Mouse (Mus musculus) spleen, adult 2 months (tissue): ENCODE results near the gene Zbtb20. TPM values are rescaled to one million over a fixed set of nuclear protein-coding genes. Genes with fewer than 3 reads are reported as not detected.

ENCODE experiments used
- DNase-seq, 2 experiments: peaks; one replicate each; pipeline versions ENCODE4 v3.0.0 to v3.0.0-alpha.2; 2012 to 2021; ENCODE audit warnings: low spot score in 2 of 2, low read depth in 1 of 2
- H3K27ac ChIP-seq: fragments of 200-500 bp; 2 replicates; pipeline ENCODE4 v1.5.1; 2012; ENCODE audit warnings: low read length, inconsistent platforms; ENCODE audit not compliant: insufficient read depth
- H3K27me3 ChIP-seq: fragments of 200-500 bp; 2 replicates; pipeline ENCODE4 v1.6.1; 2012; ENCODE audit warnings: mild to moderate bottlenecking, moderate library complexity, low read length, inconsistent platforms; ENCODE audit not compliant: control insufficient read depth, insufficient read depth
- H3K36me3 ChIP-seq: fragments of 200-500 bp; 2 replicates; pipeline ENCODE4 v1.6.1; 2012; ENCODE audit warnings: mild to moderate bottlenecking, low read length, inconsistent platforms; ENCODE audit not compliant: control insufficient read depth, insufficient read depth
- H3K4me1 ChIP-seq: fragments of 200-500 bp; 2 replicates; pipeline ENCODE4 v1.6.1; 2011; ENCODE audit warnings: inconsistent platforms; ENCODE audit not compliant: control insufficient read depth, insufficient read depth, insufficient read length
- H3K4me3 ChIP-seq: fragments of 200-500 bp; 2 replicates; pipeline ENCODE4 v1.5.1; 2011; ENCODE audit warnings: mild to moderate bottlenecking, inconsistent platforms; ENCODE audit not compliant: insufficient read depth, insufficient read length; ENCODE audit errors: extremely low read depth
- CTCF ChIP-seq: fragments of 200-500 bp; IDR thresholded peaks from 2 replicates; pipeline ENCODE4 v1.5.1; 2011; ENCODE audit warnings: mild to moderate bottlenecking, inconsistent platforms; ENCODE audit not compliant: insufficient read depth, insufficient read length, insufficient replicate concordance; ENCODE audit errors: extremely low read depth
- POLR2A ChIP-seq: fragments of 200-500 bp; IDR thresholded peaks from 2 replicates; pipeline ENCODE4 v1.6.1; 2011; ENCODE audit warnings: low read depth, low read length, inconsistent platforms
- WGBS: fragments of 180-500 bp; shearing (Covaris S2); methylation state at CpG from one replicate; pipeline ENCODE4 v1.1.7; 2018; 5-methylcytosine and 5-hydroxymethylcytosine counted together
- polyA plus RNA-seq: library from polyadenylated mRNA; depleted of rRNA; stranded (reverse); fragments of >200 nt; gene quantifications from 2 replicates; pipeline ENCODE4 v1.2.3, GENCODE M21; 2012

Gene Zbtb20
- polyA plus RNA-seq, 1 experiment: 8.6 TPM

DNA sequence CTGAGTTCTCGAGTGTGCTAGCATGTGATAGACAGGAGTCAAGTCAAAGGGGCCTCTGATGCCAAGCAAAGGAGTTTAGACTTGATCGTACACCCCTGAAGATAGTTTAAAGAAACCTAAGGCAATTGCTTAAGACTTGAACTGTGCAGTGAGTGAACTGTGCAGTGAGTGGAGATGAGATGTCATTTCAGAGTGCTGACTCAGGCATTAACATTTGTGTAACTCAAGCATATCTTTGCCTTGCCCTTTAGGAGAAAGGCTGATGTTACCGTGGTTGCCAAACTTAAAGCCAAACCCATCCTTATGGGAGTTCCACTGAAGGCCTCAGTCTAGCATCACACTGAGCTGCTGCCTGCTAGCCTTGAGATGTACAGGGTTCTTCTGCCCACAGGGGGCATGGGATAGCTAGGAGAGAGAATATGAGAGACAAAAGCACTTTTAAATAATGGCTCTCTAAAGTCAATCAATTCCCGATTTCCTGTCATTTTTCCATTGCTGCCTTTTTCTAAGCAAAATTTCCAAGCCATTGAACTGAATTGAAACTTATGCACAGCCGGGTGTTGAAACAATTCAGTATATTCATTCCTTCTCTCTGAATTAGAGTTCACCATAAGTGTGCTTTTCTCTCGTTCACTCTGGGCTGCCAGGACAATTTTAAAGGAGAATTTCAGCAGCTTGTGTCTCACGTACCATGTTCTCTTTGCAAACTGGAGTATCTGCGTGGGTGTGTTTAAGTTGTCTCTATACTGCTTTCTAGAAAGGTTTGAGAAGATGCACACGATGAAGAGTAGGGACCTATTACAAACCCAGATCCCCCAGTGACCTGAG, 590.5 kb downstream of the Zbtb20 start:
- no peak overlapping the region for H3K4me3 ChIP-seq
- no peak overlapping the region for H3K27ac ChIP-seq
- no peaks in the 10 kb centered on the region for H3K36me3 ChIP-seq
- no peak for DNase-seq
- TF ChIP-seq POLR2A (no peak), CTCF (no peak)
- no peaks in the 10 kb centered on the region for H3K27me3 ChIP-seq
- 91% methylated on average over 9 of the region's 9 CpGs for WGBS
- H3K4me1 ChIP-seq: 0 out of 2 replicates have a peak, but pooled peaks cover 2% of the 10 kb centered on the region

- Histone ChIP-seq H3K36me3 (no peaks in the 10 kb centered on the region), H3K27ac (no peak overlapping the region), H3K4me1 (0 out of 2 replicates have a peak, but pooled peaks cover 2% of the 10 kb centered on the region), H3K27me3 (no peaks in the 10 kb centered on the region), H3K4me3 (no peak overlapping the region)
- no peak for DNase-seq
- TF ChIP-seq CTCF: no peak
- no peak for TF ChIP-seq POLR2A
- 91% methylated on average over 2 of the region's 2 CpGs for WGBS
Observed at GRCm38 (mm10) chr16:43466749-43467065, 591.0 kb downstream of the Zbtb20 start.

GRCm38 (mm10) chr16:43471060-43471459, 595.4 kb downstream of the Zbtb20 start:
- H3K27ac ChIP-seq: no peak overlapping the region
- no peaks in the 10 kb centered on the region for H3K4me1 ChIP-seq
- DNase-seq: no peak
- no peaks in the 10 kb centered on the region for H3K36me3 ChIP-seq
- 87% methylated on average over 3 of the region's 3 CpGs for WGBS
- no peak for TF ChIP-seq CTCF
- TF ChIP-seq POLR2A: no peak
- no peaks in the 10 kb centered on the region for H3K27me3 ChIP-seq
- no peak overlapping the region for H3K4me3 ChIP-seq

GRCm38 (mm10) chr16:43474941-43475728, 599.5 kb downstream of the Zbtb20 start:
- Histone ChIP-seq H3K4me3 (no peak overlapping the region), H3K27ac (no peak overlapping the region), H3K36me3 (no peaks in the 10 kb centered on the region), H3K27me3 (no peaks in the 10 kb centered on the region), H3K4me1 (peaks cover 3% of the 10 kb centered on the region; the same call in 1 of the 2 replicates)
- WGBS: 89% methylated on average over 11 of the region's 11 CpGs
- DNase-seq: no peak
- TF ChIP-seq POLR2A (no peak), CTCF (no peak)

DNA sequence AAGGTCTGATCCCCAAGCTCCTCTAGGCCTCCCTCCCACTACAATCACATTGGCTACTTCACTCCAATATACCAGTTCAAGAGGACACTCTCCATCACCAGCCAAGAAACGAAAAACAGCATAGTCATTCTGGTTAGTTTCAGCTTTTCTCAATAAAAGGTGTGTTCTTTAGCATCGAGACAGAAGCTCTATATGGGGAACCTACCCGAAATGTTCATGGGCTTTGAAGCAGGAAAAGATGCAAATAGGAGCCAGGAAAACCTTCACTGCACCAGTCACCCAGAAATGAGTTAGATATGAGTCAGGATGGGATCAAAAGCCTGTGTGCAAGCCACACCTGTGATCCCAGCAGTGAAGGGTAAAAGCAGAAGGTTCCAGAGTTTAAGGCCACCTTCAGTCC, 601.2 kb downstream of the Zbtb20 start:
- no peak for TF ChIP-seq CTCF
- no peak for TF ChIP-seq POLR2A
- no peaks in the 10 kb centered on the region for H3K36me3 ChIP-seq
- no peaks in the 10 kb centered on the region for H3K27me3 ChIP-seq
- WGBS: 75% methylated on average over 3 of the region's 3 CpGs
- no peak overlapping the region for H3K4me3 ChIP-seq
- no peak overlapping the region for H3K27ac ChIP-seq
- H3K4me1 ChIP-seq: peaks cover 3% of the 10 kb centered on the region; the same call in 1 of the 2 replicates
- no peak for DNase-seq

- no peak for TF ChIP-seq POLR2A
- TF ChIP-seq CTCF: no peak
- Histone ChIP-seq H3K4me3 (no peak overlapping the region), H3K27ac (no peak overlapping the region), H3K36me3 (no peaks in the 10 kb centered on the region), H3K27me3 (no peaks in the 10 kb centered on the region), H3K4me1 (peaks cover 3% of the 10 kb centered on the region; the same call in 1 of the 2 replicates)
- no peak for DNase-seq
- 79% methylated on average over 1 of the region's 1 CpGs for WGBS
Observed at GRCm38 (mm10) chr16:43478352-43478751, 602.7 kb downstream of the Zbtb20 start.
